Mouse (Mus musculus) neural tube, embryonic 13.5 days (tissue): ENCODE results near the gene Mrln. TPM values are rescaled to one million over a fixed set of nuclear protein-coding genes. Genes with fewer than 3 reads are reported as not detected.
A peak's percentile ranks its signal among the peaks of the same experiment; 100 is the strongest.
"Not testable (repeated sequence)": the region's sequence is repeated elsewhere in the genome, so short reads cannot be mapped to it uniquely, and the experiment has no call there.

ENCODE experiments used
- ATAC-seq: fragments of 200-750 bp; cut with Nextera tagmentation; 2 replicates; pipeline ENCODE4 v1.8.0; 2017; ENCODE audit warnings: low read depth, mild to moderate bottlenecking, moderate TSS enrichment, moderate library complexity
- H3K27ac ChIP-seq: fragments of 300-500 bp; sonication (generic); replicated peaks from 2 replicates; pipeline ENCODE4 v1.5.1; 2015; ENCODE audit warnings: moderate library complexity, mild to moderate bottlenecking, inconsistent platforms
- H3K27me3 ChIP-seq: fragments of 300-500 bp; sonication (generic); 2 replicates; pipeline ENCODE4 v1.6.1; 2015; ENCODE audit warnings: mild to moderate bottlenecking, inconsistent platforms
- H3K36me3 ChIP-seq: fragments of 300-500 bp; sonication (generic); 2 replicates; pipeline ENCODE4 v1.6.1; 2015; ENCODE audit warnings: mild to moderate bottlenecking, inconsistent platforms
- H3K4me1 ChIP-seq: fragments of 300-500 bp; sonication (generic); replicated peaks from 2 replicates; pipeline ENCODE4 v1.6.1; 2015; ENCODE audit warnings: inconsistent platforms
- H3K4me2 ChIP-seq: fragments of 300-500 bp; sonication (generic); 2 replicates; pipeline ENCODE4 v1.6.1; 2015; ENCODE audit warnings: inconsistent platforms, mild to moderate bottlenecking, moderate library complexity
- H3K4me3 ChIP-seq: fragments of 300-500 bp; sonication (generic); 2 replicates; pipeline ENCODE4 v1.5.1; 2015; ENCODE audit warnings: mild to moderate bottlenecking, inconsistent platforms
- H3K9ac ChIP-seq: fragments of 300-500 bp; sonication (generic); 2 replicates; pipeline ENCODE4 v1.6.1; 2015; ENCODE audit warnings: moderate library complexity, mild to moderate bottlenecking, inconsistent platforms
- H3K9me3 ChIP-seq: fragments of 300-500 bp; sonication (generic); 2 replicates; pipeline ENCODE4 v1.6.1; 2016; ENCODE audit warnings: inconsistent platforms
- WGBS: fragments of 180-500 bp; shearing (Covaris S2); methylation state at CpG from one replicate; pipeline ENCODE4 v1.1.7; 2015; 5-methylcytosine and 5-hydroxymethylcytosine counted together
- polyA plus RNA-seq: library from polyadenylated mRNA; unstranded; fragments of >200 nt; fragmentation: Nextera tagmentation; extraction: Ambion mirVana; gene quantifications from 2 replicates; pipeline ENCODE4 v1.2.1, GENCODE M21; 2015

The Mrln gene
- polyA plus RNA-seq, 1 experiment from 2014 or later = 1.7 TPM

GRCm38 (mm10) chr10:70198012-70198411 is 6.5 kb upstream of the Mrln start:
- WGBS = 77% methylated on average over 6 of the region's 6 CpGs
- no peak for ATAC-seq
- no peak overlapping the region for H3K27ac ChIP-seq

DNA sequence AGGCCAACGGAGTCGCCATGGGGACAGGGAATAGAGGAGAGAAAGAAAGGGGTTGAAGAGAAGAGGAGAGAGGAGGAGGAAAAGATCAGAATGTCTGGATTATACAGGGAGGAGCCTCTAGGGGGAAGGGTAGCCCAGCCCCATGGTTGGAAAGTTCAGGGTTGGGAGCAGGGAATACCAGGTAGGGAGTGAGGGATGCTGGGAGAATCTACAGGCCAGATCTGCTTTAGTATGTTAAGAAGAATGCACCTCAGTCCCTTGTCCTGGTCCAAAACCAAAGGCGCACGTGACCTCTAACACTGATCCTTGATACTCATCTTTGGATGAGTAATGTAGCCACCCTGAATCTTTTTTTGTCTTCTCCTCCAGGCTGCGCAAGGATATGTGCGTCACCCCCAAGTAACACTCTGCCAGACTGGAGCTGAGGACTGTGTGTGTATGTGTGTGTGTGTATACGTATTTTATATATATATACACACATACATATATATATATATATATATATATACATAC is 5.5 kb upstream of the Mrln start:
- WGBS = 94% methylated on average over 7 of the region's 7 CpGs
- H3K4me3 ChIP-seq = no peak overlapping the region
- H3K27ac ChIP-seq = no peak overlapping the region
- 0 out of 2 replicates have a peak, but pooled peaks cover 3% of the 10 kb centered on the region for H3K36me3 ChIP-seq
- peaks cover 10% of the 10 kb centered on the region; the same call in 1 of the 2 replicates for H3K4me1 ChIP-seq
- no peaks in the 10 kb centered on the region for H3K27me3 ChIP-seq
- no peak for ATAC-seq
- H3K9ac ChIP-seq = no peak overlapping the region
- no peaks in the 10 kb centered on the region for H3K9me3 ChIP-seq
- H3K4me2 ChIP-seq = no peak overlapping the region

More at GRCm38 (mm10) chr10:70198012-70198411, 6.5 kb upstream of the Mrln start:
- Histone ChIP-seq H3K9me3 (no peaks in the 10 kb centered on the region), H3K4me2 (no peak overlapping the region), H3K9ac (no peak overlapping the region), H3K4me1 (peaks cover 10% of the 10 kb centered on the region; the same call in 1 of the 2 replicates), H3K36me3 (peaks cover 12% of the 10 kb centered on the region), H3K4me3 (no peak overlapping the region), H3K27me3 (no peaks in the 10 kb centered on the region)

GRCm38 (mm10) chr10:70199466-70200210 is 4.8 kb upstream of the Mrln start:
- no peak overlapping the region for H3K4me2 ChIP-seq
- H3K27me3 ChIP-seq = no peaks in the 10 kb centered on the region
- peaks cover 13% of the 10 kb centered on the region; the same call in 1 of the 2 replicates for H3K4me1 ChIP-seq
- H3K27ac ChIP-seq = no peak overlapping the region
- WGBS = 82% methylated on average over 6 of the region's 6 CpGs
- no peaks in the 10 kb centered on the region for H3K9me3 ChIP-seq
- no peaks in the 10 kb centered on the region for H3K36me3 ChIP-seq
- H3K4me3 ChIP-seq = no peak overlapping the region
- no peak for ATAC-seq
- no peak overlapping the region for H3K9ac ChIP-seq

DNA sequence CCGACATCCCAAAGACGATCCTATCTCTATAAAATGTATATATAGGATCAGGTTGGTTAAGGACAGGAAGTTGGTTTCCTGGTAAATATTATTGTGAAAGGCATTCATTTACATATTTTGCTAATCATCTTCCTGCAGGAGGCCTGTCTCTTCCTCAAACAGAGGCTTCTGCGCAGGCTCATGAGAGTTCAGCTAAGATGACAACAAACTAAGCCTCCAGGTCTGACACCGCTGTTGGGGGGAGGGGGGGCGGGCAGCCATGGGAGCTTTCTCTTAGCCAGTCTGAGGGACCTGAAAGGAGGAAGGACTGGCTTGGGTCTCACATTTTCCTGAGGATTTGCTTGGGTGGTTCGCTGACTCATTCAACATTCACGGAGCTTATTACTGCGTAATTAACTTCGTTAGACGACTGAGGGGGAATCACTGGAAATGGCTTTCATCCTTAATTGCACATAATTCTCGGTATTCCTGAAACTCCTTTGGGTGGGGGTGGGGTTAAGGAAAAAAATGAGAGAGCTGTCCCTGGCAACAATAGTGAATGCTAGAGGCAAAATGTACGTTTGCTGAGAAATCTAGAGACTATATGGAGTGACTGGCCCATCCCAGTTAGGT is 3.5 kb upstream of the Mrln start:
- Histone ChIP-seq H3K4me1 (peaks cover 17% of the 10 kb centered on the region; the same call in 1 of the 2 replicates), H3K4me2 (no peak overlapping the region), H3K9me3 (no peaks in the 10 kb centered on the region), H3K9ac (no peak overlapping the region), H3K27me3 (no peaks in the 10 kb centered on the region), H3K36me3 (no peaks in the 10 kb centered on the region), H3K27ac (0 out of 2 replicates have a peak overlapping the region, but pooled peaks have one; percentile 23), H3K4me3 (no peak overlapping the region)
- WGBS = 51% methylated on average over 12 of the region's 12 CpGs
- ATAC-seq = peak; percentile 40; the same call in 1 of the 2 replicates

- Histone ChIP-seq H3K27me3 (no peaks in the 10 kb centered on the region), H3K9ac (no peak overlapping the region), H3K4me3 (no peak overlapping the region), H3K9me3 (no peaks in the 10 kb centered on the region), H3K4me2 (no peak overlapping the region), H3K36me3 (no peaks in the 10 kb centered on the region), H3K4me1 (no peaks in the 10 kb centered on the region), H3K27ac (no peak overlapping the region)
- ATAC-seq = no peak
- 94% methylated on average over 9 of the region's 9 CpGs for WGBS
These were observed 6.8 kb downstream of the Mrln start for GRCm38 (mm10) chr10:70211281-70211680.

- H3K27me3 ChIP-seq = no peaks in the 10 kb centered on the region
- H3K4me1 ChIP-seq = no peaks in the 10 kb centered on the region
- no peaks in the 10 kb centered on the region for H3K36me3 ChIP-seq
- H3K9me3 ChIP-seq = no peaks in the 10 kb centered on the region
- ATAC-seq = no peak
- H3K4me3 ChIP-seq = no peak overlapping the region
- no peak overlapping the region for H3K27ac ChIP-seq
- WGBS = 70% methylated on average over 5 of the region's 5 CpGs
- H3K9ac ChIP-seq = no peak overlapping the region
- no peak overlapping the region for H3K4me2 ChIP-seq
These were observed 16.5 kb downstream of the Mrln start for GRCm38 (mm10) chr10:70220971-70221370.

GRCm38 (mm10) chr10:70222231-70222630 is 17.8 kb downstream of the Mrln start:
- H3K9ac ChIP-seq, H3K27me3 ChIP-seq, H3K9me3 ChIP-seq, H3K36me3 ChIP-seq, ATAC-seq, H3K4me2 ChIP-seq, H3K4me3 ChIP-seq, H3K4me1 ChIP-seq, H3K27ac ChIP-seq: not testable (repeated sequence)
- WGBS = 94% methylated on average over 8 of the region's 8 CpGs

DNA sequence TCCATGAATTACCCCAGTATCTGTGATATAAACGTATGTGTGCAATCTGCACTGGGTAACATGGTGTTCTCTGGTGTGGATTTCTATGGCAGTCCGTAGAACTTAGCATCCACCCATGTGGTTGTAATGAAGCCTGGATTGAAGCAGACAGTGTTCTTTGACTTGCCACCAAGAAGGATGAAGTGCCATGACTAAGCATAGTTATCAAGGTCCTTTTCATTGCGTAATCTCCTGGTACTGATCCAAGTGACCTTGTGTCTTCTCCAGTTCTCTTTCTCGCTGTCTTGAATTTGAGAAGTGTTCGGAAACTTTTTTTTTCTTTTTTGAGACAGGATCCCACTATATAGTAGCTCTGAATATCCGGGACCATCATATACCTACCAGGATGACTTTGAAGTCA is 20.1 kb downstream of the Mrln start:
- ATAC-seq = no peak
- Histone ChIP-seq H3K4me2 (no peak overlapping the region), H3K27ac (no peak overlapping the region), H3K27me3 (no peaks in the 10 kb centered on the region), H3K9ac (no peak overlapping the region), H3K9me3 (no peaks in the 10 kb centered on the region), H3K36me3 (no peaks in the 10 kb centered on the region), H3K4me1 (no peaks in the 10 kb centered on the region), H3K4me3 (no peak overlapping the region)
- 90% methylated on average over 6 of the region's 6 CpGs for WGBS

DNA sequence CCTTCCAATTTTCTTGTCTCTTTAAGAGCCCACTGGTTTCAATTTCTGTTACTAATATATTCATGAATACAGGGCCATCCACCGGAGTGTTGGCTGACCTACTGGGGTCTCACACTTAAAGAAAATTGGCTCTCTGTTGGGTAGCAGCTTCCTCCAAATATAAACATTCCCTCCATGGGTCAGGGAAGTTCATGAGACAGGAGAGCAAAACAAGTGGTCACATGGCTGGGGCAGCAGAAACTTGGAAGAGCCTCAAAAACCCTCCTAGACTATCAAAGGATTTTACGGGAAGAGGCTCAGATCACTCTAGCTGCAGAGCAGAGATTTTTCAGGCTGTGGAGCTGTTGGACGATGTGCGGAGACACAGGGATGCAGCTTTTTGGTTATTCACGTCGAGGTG is 21.3 kb downstream of the Mrln start:
- Histone ChIP-seq H3K27me3 (no peaks in the 10 kb centered on the region), H3K4me3 (no peak overlapping the region), H3K9ac (no peak overlapping the region), H3K36me3 (no peaks in the 10 kb centered on the region), H3K9me3 (no peaks in the 10 kb centered on the region), H3K4me1 (no peaks in the 10 kb centered on the region), H3K4me2 (no peak overlapping the region), H3K27ac (no peak overlapping the region)
- 75% methylated on average over 6 of the region's 6 CpGs for WGBS
- ATAC-seq = no peak

DNA sequence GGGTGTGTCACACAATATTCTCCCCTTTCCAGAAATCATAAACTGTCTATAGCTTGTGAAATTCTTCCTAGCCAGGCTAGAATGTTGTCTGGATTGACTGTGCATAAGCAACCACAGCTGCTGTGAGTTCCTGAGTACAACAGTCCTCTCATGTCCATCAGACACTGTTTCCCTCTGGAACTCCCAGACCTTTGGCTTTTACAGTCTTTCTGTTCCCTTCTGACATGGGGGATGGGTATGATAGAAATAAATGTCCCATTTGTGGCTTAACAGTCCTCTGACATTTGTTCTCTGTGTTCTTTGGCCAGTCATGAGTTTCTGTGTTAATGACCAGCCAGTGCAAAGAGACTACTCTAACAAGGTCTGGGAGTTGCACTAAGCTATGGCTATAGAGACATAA is 22.1 kb downstream of the Mrln start:
- no peaks in the 10 kb centered on the region for H3K27me3 ChIP-seq
- no peak overlapping the region for H3K4me2 ChIP-seq
- no peaks in the 10 kb centered on the region for H3K4me1 ChIP-seq
- no peak overlapping the region for H3K9ac ChIP-seq
- no peak overlapping the region for H3K4me3 ChIP-seq
- H3K27ac ChIP-seq = no peak overlapping the region
- H3K9me3 ChIP-seq = no peaks in the 10 kb centered on the region
- no peak for ATAC-seq
- H3K36me3 ChIP-seq = no peaks in the 10 kb centered on the region

GRCm38 (mm10) chr10:70230352-70230751 is 25.9 kb downstream of the Mrln start:
- no peak for ATAC-seq
- no peaks in the 10 kb centered on the region for H3K4me1 ChIP-seq
- H3K9ac ChIP-seq = no peak overlapping the region
- no peak overlapping the region for H3K27ac ChIP-seq
- no peak overlapping the region for H3K4me3 ChIP-seq
- no peaks in the 10 kb centered on the region for H3K36me3 ChIP-seq
- 88% methylated on average over 6 of the region's 6 CpGs for WGBS
- no peaks in the 10 kb centered on the region for H3K9me3 ChIP-seq
- H3K27me3 ChIP-seq = no peaks in the 10 kb centered on the region
- H3K4me2 ChIP-seq = no peak overlapping the region

DNA sequence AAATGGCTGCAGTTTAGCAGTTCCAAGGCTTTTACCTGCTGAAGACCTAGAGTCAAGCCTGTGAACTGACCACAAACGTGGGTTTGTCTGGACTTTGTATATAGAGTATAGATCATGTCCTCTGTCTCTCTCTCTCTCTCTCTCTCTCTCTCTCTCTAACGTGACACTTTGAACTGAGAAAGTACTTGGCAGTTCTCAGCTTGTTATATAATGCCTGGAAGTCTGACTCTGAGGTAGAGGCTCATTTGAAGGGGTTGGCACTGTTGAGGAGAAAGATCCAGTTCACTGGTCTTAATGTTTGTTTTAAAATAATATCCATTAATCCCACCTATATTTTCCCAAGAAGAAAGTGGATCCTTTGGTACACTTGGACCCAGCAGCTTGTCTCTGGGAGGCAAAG is 33.5 kb downstream of the Mrln start:
- H3K9ac ChIP-seq = no peak overlapping the region
- no peaks in the 10 kb centered on the region for H3K4me1 ChIP-seq
- no peak overlapping the region for H3K27ac ChIP-seq
- no peak overlapping the region for H3K4me2 ChIP-seq
- no peak overlapping the region for H3K4me3 ChIP-seq
- ATAC-seq = no peak
- no peaks in the 10 kb centered on the region for H3K36me3 ChIP-seq
- WGBS = 76% methylated on average over 2 of the region's 2 CpGs
- 0 out of 2 replicates have a peak, but pooled peaks cover 2% of the 10 kb centered on the region for H3K9me3 ChIP-seq
- H3K27me3 ChIP-seq = 0 out of 2 replicates have a peak, but pooled peaks cover under 1% of the 10 kb centered on the region
